9 mouse cellular contexts compared by ENCODE assay signal in the genomic region with DNA sequence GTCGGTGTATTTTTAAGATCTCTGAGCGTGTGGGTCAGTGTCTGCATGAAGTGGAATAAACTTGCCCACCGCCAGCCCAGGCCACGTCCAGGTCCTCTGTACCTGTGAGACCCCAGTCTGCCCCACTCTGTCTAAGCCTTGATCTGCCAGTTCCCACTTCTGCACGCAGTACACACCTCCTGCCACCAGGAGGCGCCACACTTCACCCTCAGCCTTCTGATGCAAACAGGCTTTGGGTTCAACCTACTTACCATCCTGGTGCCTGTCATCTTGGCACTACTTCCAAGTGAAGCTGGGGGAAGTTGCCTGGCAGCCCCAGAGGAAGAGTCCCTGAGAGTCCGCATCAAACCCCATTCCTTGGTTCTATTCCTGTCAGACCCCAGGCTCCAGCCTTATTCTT. TPM values are rescaled to one million over a fixed set of nuclear protein-coding genes. Genes with fewer than 3 reads are reported as not detected.
DNase-seq lines count a peak whose midpoint lies in the region; ATAC-seq and TF ChIP-seq lines count a peak whose summit lies in the region.
"Had no signal": no experiment of that assay in that cellular context is flagged by ENCODE, and none has a peak within 500 bp of the region (broad histone marks: within the 10 kb centered on the region; RNA-seq: fewer than 3 reads in every experiment).

No protein-coding gene starts in this region.

- no peak for ATAC-seq in intestine, embryonic 16.5 days
- no peak; the same call in 1 of the 2 replicates for ATAC-seq in liver, embryonic 14.5 days (ENCODE audit: insufficient read depth)
- no peak for ATAC-seq in inflammation-experienced regulatory T-cells, adult 6 months

- H3K4me2 ChIP-seq in intestine, embryonic 16.5 days (ENCODE audit: low read depth, low read length): peak overlapping the region; percentile 49
- no peak overlapping the region for H3K4me2 ChIP-seq in liver, embryonic 14.5 days (ENCODE audit: low read depth)

- peak overlapping the region; percentile 89 for H3K27ac ChIP-seq in intestine, embryonic 16.5 days (ENCODE audit: low read length)
- no peak overlapping the region for H3K27ac ChIP-seq in liver, embryonic 14.5 days

- WGBS in intestine, embryonic 16.5 days: 60% methylated on average over 7 of the region's 7 CpGs
- WGBS in liver, embryonic 14.5 days (ENCODE audit: insufficient replicate concordance): 48% methylated on average over 7 of the region's 7 CpGs

- H3K9ac ChIP-seq in intestine, embryonic 16.5 days (ENCODE audit: low read depth, low read length): peak overlapping the region; percentile 76; the same call in 1 of the 2 replicates
- H3K9ac ChIP-seq in liver, embryonic 14.5 days (replicated peaks): no peak overlapping the region

- H3K4me3 ChIP-seq in intestine, embryonic 16.5 days (ENCODE audit: low read length): no peak overlapping the region
- no peak overlapping the region for H3K4me3 ChIP-seq in liver, embryonic 14.5 days (ENCODE audit: insufficient read depth in 1 of 2, low read depth in 2 of 2, low read length in 2 of 2)

- DNase-seq in ovary, postnatal 36 days (ENCODE audit: low spot score): peak; percentile 65
- DNase-seq in ovary, adult 18-20 months (ENCODE audit: low spot score): no peak
- peak; percentile 67 for DNase-seq in adrenal gland, adult 2 months
- DNase-seq in embryo, embryonic 9.5 days (ENCODE audit: extremely low spot score): peak; percentile 66
- no peak for DNase-seq in liver, embryonic 14.5 days (ENCODE audit: low read depth in 3 of 3, low spot score in 3 of 3)
- DNase-seq in spleen, adult 12 weeks (ENCODE audit: low spot score): peak; percentile 74

- peaks cover 28% of the 10 kb centered on the region for H3K36me3 ChIP-seq in intestine, embryonic 16.5 days (ENCODE audit: control insufficient read depth, insufficient read depth, low read length)
- peaks cover 3% of the 10 kb centered on the region for H3K36me3 ChIP-seq in liver, embryonic 14.5 days (replicated peaks; ENCODE audit: control insufficient read depth, insufficient read depth, low read depth)

- peak; percentile 99 for TF ChIP-seq CTCF in liver, embryonic 14.5 days (IDR thresholded peaks at IDR 0.05; ENCODE audit: low read depth)

- H3K27me3 ChIP-seq in intestine, embryonic 16.5 days (replicated peaks; ENCODE audit: control insufficient read depth, insufficient read depth, low read length): no peaks in the 10 kb centered on the region
- no peaks in the 10 kb centered on the region for H3K27me3 ChIP-seq in liver, embryonic 14.5 days (ENCODE audit: control insufficient read depth, insufficient read depth, low read length)

- peaks cover 5% of the 10 kb centered on the region; the same call in 1 of the 2 replicates for H3K4me1 ChIP-seq in intestine, embryonic 16.5 days (ENCODE audit: control insufficient read depth, insufficient read depth, low read length)
- peaks cover 0 to 4% of the 10 kb centered on the region in 2 experiments; a peak in 1 of 4 replicates for H3K4me1 ChIP-seq in liver, embryonic 14.5 days (replicated peaks; ENCODE audit: control insufficient read depth in 2 of 2, insufficient read depth in 2 of 2, low read length in 1 of 2)

- H3K9me3 ChIP-seq in intestine, embryonic 16.5 days (ENCODE audit: control insufficient read depth, low read length): no peaks in the 10 kb centered on the region
- H3K9me3 ChIP-seq in liver, embryonic 14.5 days (ENCODE audit: control insufficient read depth, low read length): no peaks in the 10 kb centered on the region

- TF ChIP-seq EP300 in liver, embryonic 14.5 days (IDR thresholded peaks at IDR 0.05; ENCODE audit: low read depth): no peak

RNA-seq across cellular contexts. Expression of a gene that starts 14.3 kb away (rescaled TPM):
- 100 to 1,000 TPM; 129 to 133 TPM for total RNA-seq in adrenal gland, adult 2 months (2021)
- polyA plus RNA-seq in adrenal gland, adult 2 months (2012; rRNA removed): 470 and 474 TPM in 2 replicates
- polyA plus RNA-seq in intestine, embryonic 16.5 days (2015; fragmentation: Nextera tagmentation; extraction: Ambion mirVana): 135 and 158 TPM in 2 replicates
- 65.3 and 81.6 TPM in 2 replicates for polyA plus RNA-seq in liver, embryonic 14.5 days (2012; rRNA removed)
- 38.0 and 49.6 TPM in 2 replicates for polyA plus RNA-seq in liver, embryonic 14.5 days (2014; fragmentation: Nextera tagmentation; extraction: Ambion mirVana)
- 10 to 100 TPM; 10.8 to 36.2 (median 11.4) TPM for polyA plus RNA-seq in inflammation-experienced regulatory T-cells, adult 6 months (2017; shearing (Covaris generic))

RNA-seq across cellular contexts. Expression of a gene that starts 20.8 kb away (rescaled TPM):
- 10 to 100 TPM; 31.0 to 36.0 TPM for total RNA-seq in adrenal gland, adult 2 months (2021)
- 105 and 108 TPM in 2 replicates for polyA plus RNA-seq in adrenal gland, adult 2 months (2012; rRNA removed)
- 7.4 and 8.4 TPM in 2 replicates for polyA plus RNA-seq in intestine, embryonic 16.5 days (2015; fragmentation: Nextera tagmentation; extraction: Ambion mirVana)
- 5.0 and 5.4 TPM in 2 replicates for polyA plus RNA-seq in liver, embryonic 14.5 days (2012; rRNA removed)
- polyA plus RNA-seq in liver, embryonic 14.5 days (2014; fragmentation: Nextera tagmentation; extraction: Ambion mirVana): 4.1 and 4.4 TPM in 2 replicates
- polyA plus RNA-seq in inflammation-experienced regulatory T-cells, adult 6 months (2017; shearing (Covaris generic)): 10 to 100 TPM in 2 of 3 experiments, 1 to 10 TPM in 1; 8.1 to 12.6 (median 11.5) TPM

RNA-seq across cellular contexts. Expression of a gene that starts 26.6 kb away (rescaled TPM):
- 100 to 1,000 TPM in 1 of 2 experiments, 10 to 100 TPM in 1; 87.1 to 123 TPM for total RNA-seq in adrenal gland, adult 2 months (2021)
- 247 and 266 TPM in 2 replicates for polyA plus RNA-seq in adrenal gland, adult 2 months (2012; rRNA removed)
- polyA plus RNA-seq in intestine, embryonic 16.5 days (2015; fragmentation: Nextera tagmentation; extraction: Ambion mirVana): 21.0 and 23.5 TPM in 2 replicates
- 3.2 TPM in 2 replicates for polyA plus RNA-seq in liver, embryonic 14.5 days (2012; rRNA removed)
- polyA plus RNA-seq in liver, embryonic 14.5 days (2014; fragmentation: Nextera tagmentation; extraction: Ambion mirVana): 2.4 and 2.5 TPM in 2 replicates
- 1 to 10 TPM; 1.7 to 3.3 (median 2.2) TPM for polyA plus RNA-seq in inflammation-experienced regulatory T-cells, adult 6 months (2017; shearing (Covaris generic))

RNA-seq across cellular contexts. Expression of a gene that starts 36.0 kb away (rescaled TPM):
- total RNA-seq in adrenal gland, adult 2 months (2021): 10 to 100 TPM; 18.7 to 23.7 TPM
- 237 and 302 TPM in 2 replicates for polyA plus RNA-seq in adrenal gland, adult 2 months (2012; rRNA removed)
- polyA plus RNA-seq in intestine, embryonic 16.5 days (2015; fragmentation: Nextera tagmentation; extraction: Ambion mirVana): 0.23 and 0.65 TPM in 2 replicates
- not detected in 2 replicates for polyA plus RNA-seq in liver, embryonic 14.5 days (2012; rRNA removed)
- polyA plus RNA-seq in liver, embryonic 14.5 days (2014; fragmentation: Nextera tagmentation; extraction: Ambion mirVana): not detected in 2 replicates
- not detected for polyA plus RNA-seq in inflammation-experienced regulatory T-cells, adult 6 months (2017; shearing (Covaris generic))
- polyA plus RNA-seq: heart, embryonic 14.5 days had no signal

RNA-seq across cellular contexts. Expression of a gene that starts 44.0 kb away (rescaled TPM):
- 10 to 100 TPM; 14.4 to 24.6 TPM for total RNA-seq in adrenal gland, adult 2 months (2021)
- polyA plus RNA-seq in adrenal gland, adult 2 months (2012; rRNA removed): 23.7 and 26.6 TPM in 2 replicates
- 1.2 and 1.5 TPM in 2 replicates for polyA plus RNA-seq in intestine, embryonic 16.5 days (2015; fragmentation: Nextera tagmentation; extraction: Ambion mirVana)
- polyA plus RNA-seq in liver, embryonic 14.5 days (2012; rRNA removed): 2.0 and 2.1 TPM in 2 replicates
- polyA plus RNA-seq in liver, embryonic 14.5 days (2014; fragmentation: Nextera tagmentation; extraction: Ambion mirVana): 0.32 and 0.33 TPM in 2 replicates
- under 1 TPM; 0.15 to 0.36 (median 0.26) TPM for polyA plus RNA-seq in inflammation-experienced regulatory T-cells, adult 6 months (2017; shearing (Covaris generic))

Comparison
In these comparisons a context has a peak if more than half of its experiments do, and no peak if none do; other contexts are left out.
1. DNase-seq: peak in ovary, postnatal 36 days (single experiment), adrenal gland, adult 2 months (single experiment), embryo, embryonic 9.5 days (single experiment) and spleen, adult 12 weeks (single experiment); none in ovary, adult 18-20 months (single experiment) and liver, embryonic 14.5 days (0 of 3).
2. RNA of a gene that starts 26.6 kb away (polyA plus RNA-seq): 247 to 266 TPM in adrenal gland, adult 2 months; 21.0 to 23.5 TPM in intestine, embryonic 16.5 days, 2.4 to 3.2 TPM in liver, embryonic 14.5 days and 1.7 to 3.3 TPM in inflammation-experienced regulatory T-cells, adult 6 months; every median in the first group is over 10 times any median in the second.